Mouse (Mus musculus): ENCODE measurements at regions not wholly inside any gene's neighbourhood (a gene's known extent, or its start where the extent isn't known, plus 50 kb on each side); places are given as distances from the start of the nearest gene placed in this dataset.

DNA sequence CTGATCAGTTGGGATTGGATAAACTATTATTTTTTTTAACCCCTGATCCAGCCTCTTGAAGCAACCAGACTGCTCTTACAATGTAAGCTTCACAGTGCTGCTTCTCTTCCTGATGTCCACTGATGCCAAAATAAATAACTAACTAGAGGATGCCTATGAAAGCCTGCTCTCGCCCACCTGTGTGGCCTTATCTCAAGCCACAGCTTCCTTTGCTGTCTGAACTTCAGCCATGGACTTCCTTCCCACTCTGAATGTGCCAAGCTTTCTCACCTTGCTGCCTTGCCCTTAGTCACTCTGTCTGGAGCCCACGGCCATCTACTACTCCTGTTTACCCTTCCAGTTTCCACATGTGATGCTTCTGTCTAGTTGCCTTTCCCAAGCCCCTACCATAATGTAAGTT is 559.6 kb downstream of the Dhx35 start:
- DNase-seq (ENCODE audit: low read depth, low spot score), result no peak

DNA sequence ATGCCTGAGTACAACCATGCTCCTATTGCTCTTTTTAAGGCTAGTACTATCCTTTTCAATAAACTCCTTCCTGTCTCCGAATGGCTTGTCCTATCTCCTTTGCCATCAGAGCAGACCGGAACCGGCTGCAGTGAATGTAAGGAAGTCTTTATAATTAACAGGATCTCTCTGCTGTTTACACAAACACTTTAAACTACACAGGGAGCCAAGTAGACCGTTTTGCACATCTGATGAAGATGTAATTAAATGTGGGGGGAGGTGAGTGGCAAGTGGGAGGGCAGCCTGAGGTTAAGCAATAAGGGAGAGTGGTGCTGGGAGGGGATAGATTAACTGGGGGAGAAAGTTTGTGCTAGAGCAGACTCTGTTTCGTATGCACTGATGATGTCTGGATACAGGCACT is 561.9 kb downstream of the Dhx35 start:
- no peak for DNase-seq (ENCODE audit: low read depth, low spot score)

DNA sequence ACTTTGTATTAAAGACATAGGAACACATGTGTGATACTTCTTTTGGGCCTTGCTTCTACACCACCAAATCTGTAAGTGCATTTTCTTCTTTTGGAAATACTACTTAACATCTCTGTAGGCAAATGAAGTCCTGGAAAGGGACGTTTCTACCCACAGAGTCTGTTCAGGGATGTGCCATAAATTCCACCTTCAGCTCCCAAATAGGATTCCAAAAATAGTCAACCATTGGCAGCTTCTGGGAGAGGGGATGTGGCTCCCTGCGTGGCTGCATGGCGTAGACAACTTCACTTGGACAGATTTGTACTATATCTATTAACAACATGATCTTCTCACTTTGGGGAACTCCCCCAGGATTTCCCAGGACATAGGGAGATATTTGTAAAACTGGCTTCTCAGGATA is 566.8 kb downstream of the Dhx35 start:
- DNase-seq (ENCODE audit: low read depth, low spot score), result no peak

DNA sequence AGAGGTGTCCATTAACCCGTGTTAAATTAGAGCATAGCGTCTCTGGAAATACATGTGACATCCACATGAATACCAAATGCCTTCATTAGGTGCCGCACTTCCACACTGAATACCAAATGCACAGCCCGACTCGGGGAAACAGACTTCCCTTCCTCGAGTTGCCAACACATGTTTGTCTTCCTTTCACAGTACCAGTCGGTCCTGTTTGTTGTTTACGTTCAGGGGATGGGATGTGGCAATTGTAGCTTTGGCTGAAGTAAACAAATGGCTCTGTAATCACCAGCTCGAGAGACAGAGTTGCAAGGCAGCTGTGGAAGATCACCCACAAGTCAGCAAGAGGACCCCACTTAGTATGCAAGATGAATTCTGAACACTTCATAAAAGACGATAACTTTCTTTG is 598.3 kb downstream of the Dhx35 start:
- DNase-seq (ENCODE audit: low read depth, low spot score), result no peak

DNA sequence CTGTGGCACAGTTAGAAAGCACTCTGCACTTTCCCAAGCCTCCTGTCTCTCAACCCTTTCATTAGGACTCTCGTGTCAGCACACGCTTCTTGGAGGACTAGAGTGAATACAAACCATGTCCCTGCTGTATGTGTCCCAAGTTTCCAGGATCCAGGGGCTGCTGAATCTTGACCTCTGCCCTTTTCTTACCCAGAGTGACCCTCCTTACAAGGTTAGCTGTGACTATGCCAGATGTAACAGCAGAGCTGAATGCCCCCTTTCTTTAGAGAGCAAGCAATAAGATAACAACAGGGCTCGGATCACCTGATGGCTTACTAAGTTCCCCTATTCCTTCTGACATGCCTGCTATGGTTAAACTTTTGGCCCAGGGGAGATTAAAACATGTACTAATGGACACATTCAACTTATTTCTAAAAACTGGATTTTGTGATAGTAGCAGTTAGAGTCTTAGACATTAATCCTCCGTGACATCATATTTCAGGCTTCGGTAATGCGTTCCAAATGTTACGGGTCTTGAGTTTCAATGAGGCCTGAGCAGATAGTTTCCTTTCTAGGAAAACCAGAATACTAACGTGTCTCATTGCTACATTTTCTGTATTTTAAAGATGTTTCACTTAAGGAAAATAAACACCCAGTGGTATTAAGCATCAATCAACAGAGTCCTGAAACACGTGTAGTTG is 607.0 kb downstream of the Dhx35 start:
- DNase-seq (ENCODE audit: low read depth, low spot score), result no peak

DNA sequence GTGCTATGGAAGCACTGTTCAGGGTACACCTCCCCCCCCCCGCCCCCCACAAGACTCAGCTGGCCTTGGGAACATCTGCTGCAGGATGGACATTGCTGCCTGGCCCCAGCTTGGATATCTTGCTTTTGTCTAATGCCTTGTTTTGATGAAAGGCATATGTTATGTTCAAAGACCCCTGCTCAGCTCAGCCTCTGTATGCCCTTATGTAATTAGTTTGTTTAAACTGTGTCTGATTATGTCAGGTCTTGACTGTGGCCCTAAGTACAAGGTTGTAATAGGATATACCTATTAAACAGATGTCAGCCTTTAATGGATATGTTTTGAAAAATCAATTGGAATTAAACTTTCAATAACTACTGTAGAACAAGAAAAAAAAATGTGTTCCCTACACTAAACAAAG is 610.3 kb downstream of the Dhx35 start:
- DNase-seq (ENCODE audit: low read depth, low spot score), result no peak

DNA sequence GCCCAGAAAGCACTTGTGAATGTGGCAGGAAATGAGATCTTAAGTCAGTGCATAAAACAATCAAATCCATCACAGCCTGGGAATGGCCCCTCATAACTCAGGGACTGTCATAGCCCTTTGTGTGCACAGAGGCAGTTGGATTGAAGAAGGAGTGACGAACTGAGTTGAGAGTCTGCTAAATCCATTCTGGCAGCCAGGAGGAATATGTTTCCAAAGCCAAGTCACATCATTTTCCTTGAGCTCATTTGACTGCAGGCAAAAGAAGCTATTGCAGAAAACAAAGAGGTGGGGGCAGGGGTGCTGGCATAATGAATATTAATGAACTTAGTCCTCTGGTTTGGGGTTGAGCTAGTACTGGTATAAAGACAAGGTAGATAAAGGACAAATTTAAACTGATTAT is 620.0 kb downstream of the Dhx35 start:
- no peak for DNase-seq (ENCODE audit: low read depth, low spot score)

DNA sequence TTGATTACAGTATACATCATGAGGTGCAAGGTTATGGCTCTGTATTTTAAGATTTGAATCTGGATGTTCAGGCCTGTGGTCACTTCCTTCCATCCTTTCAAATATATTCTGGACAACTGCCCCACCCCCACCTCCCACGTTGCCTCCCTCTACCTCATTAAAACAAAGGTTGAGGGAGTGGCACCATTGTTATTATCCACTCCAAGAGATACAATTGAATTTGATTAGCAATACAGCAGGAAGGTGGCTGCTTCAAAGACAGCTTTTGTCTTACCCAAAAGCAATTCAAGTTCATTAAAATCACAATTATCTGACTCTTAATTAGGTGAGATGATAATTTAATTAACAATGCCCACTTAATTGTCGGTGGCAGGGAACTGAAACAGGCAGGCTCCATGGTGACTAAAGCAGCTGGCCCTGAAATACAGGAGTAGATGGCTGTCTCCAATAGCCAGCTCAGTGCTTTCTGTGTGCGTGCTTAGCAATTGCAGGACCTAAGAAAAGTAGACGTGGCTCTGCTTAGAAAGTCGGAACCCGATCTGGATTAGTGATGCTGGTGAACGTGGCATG is 623.8 kb downstream of the Dhx35 start:
- DNase-seq (ENCODE audit: low read depth, low spot score), result no peak

DNA sequence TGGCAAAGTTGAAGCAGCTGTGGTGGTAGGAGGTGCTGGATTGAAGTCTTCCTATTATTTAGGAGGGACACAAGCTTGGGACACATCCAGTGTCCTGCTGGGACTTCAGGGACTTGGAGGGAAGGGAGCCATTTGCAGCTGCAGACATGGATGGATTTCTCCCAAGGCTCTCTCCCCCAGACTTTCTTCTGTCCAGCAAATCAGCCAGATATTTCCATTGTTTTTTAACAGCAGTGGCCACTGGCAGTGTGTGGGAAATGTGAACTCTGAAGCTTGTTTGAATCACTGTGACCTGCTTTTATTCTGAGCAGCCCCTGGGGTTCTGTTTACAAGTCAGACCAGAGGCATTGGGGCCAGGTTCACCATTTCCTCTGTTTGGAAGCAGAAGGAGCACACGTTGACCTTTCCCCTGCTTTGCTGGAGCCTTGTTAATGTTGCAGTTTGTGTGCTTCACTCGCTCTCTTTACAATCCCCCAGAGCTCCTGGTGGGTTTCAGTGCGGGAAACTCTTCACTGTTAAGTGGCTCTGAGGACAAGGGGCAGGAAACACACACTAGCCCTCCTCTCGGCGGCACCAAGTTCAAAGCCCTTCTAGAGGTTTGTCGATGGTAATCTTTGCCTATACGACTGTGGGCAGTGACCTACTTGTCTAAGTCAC is 627.8 kb downstream of the Dhx35 start:
- DNase-seq (ENCODE audit: low read depth, low spot score), result no peak

DNA sequence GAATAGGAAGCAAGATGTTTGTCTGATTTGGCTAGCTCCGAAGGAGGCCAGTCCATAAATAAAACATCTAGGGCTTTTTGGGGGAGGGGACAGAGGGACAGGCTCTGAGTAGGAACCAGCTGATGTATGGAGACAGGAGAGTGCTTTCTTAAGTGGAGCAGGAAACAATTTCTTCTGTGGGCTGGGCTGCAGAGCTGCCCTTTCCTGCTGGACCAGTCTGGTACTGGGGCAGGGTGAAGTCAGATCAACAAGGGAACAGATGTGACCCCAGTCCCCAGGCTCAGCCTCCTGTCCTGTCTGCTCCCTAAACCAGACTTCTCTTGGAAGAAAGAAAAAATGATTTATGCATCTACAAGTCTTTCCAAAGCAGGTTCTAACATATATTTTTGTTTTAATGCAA is 633.6 kb downstream of the Dhx35 start:
- DNase-seq (ENCODE audit: low read depth, low spot score), result no peak

DNA sequence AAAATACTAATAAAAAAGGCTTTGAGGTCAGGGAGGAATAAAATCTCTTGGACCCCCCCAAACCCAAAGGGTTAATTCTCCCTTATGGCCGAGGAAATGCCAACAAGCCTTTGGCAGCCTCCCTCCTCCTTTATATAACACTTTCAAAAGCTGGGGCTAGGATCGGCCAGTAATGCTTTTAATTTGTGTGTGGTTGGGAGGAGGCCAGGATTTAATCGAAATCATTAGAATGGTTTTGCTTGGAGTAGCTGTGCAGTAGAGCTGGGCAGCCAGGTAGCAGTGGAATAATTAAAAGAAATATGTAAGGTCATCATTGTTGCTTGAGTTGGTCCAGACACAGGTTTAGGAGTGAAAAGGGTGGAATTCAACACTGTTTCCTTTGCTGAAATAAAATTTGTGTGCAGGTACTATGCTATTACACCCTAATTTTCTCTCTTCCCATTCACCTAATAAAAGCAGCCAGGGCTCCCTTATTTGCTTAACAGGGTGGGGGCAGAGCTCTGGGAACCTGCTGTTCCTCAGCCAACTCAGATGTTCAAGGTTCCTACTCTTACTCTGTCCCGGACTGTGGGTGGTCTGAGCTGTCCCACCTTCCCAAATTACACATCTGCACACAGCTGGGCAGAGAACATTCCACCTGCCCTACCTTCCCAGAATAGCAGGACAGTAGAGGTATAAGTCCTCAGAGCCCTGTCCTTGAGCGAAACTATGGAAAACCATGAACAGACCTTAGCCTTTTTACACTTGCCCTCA is 636.1 kb downstream of the Dhx35 start:
- DNase-seq (ENCODE audit: low read depth, low spot score), result no peak

DNA sequence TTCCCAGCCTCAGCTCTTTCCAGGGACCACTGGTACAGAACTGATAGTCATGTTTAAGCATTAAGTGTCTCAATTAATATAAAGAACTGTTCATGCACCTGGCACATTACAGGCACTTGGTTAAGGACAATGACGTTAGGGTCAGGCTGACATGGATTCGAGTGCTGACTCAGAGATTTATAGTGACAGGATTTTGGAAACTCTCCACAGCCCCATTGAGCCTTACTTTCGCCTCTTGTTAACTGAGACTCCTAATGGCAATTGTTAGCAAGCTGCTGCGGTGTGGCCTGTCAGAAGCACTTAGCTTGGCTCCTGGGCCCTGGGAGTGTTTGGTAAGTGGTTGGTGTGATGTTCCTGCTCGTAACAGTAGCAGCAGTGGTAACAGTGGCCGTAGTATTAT is 644.4 kb downstream of the Dhx35 start:
- DNase-seq (ENCODE audit: low read depth, low spot score), result no peak

DNA sequence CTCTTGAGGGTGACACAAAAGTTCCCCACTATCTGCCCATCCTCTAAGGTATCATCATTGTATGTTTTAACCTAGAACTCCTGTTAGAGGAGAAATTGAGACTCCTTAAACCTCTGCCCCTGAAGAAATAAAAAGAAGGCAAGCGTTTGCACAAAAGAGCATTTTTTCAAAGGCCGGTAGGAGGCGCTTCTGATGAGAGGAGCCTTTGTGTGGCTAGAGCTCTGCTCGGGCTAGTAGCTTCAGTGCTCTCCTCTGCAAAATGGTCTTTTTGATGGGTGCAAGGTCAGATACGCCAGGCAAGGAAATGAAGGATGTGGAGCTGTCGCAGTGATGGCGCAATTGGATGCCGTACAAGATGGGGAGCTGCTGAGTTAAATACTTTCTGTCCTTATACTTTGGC is 649.0 kb downstream of the Dhx35 start:
- no peak for DNase-seq (ENCODE audit: low read depth, low spot score)

DNA sequence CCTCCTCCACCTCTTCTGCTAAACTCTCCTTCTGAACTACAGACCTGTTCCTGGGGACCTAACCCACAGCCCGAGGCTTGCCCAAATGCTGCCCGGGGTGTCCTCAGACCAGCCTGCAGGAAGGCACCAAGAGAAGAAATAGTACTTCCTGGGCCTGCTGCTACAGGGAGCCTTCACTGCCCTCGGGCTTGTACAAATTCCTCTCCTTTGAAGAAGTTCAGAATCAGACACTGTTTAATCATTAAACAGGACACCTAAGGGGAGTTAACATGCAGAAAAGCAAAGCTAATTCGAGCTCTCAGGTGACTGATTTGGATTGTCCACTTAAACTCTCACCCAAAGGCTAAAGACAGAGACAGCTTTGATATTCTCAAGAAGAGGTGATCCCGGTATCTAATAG is 651.8 kb downstream of the Dhx35 start:
- no peak for DNase-seq (ENCODE audit: low read depth, low spot score)

DNA sequence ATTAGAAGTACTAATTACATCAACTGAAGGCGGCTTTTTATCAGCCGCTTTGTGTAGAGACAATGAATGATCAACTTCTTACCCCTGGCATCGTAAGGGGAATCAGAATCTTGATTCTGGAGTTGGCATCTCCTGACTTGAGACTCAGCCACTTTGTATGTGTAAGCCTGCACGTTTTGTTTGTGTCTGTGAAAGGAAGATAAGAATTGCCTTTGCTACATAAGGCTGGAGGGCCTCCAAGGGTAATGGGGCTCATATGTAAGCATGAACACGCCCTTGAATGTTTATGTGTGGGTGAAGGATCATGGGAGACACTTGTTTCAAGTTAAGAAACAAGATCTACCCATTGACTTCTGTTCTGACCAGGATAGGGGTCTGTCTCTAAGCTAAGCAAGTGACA is 652.3 kb downstream of the Dhx35 start:
- no peak for DNase-seq (ENCODE audit: low read depth, low spot score)

DNA sequence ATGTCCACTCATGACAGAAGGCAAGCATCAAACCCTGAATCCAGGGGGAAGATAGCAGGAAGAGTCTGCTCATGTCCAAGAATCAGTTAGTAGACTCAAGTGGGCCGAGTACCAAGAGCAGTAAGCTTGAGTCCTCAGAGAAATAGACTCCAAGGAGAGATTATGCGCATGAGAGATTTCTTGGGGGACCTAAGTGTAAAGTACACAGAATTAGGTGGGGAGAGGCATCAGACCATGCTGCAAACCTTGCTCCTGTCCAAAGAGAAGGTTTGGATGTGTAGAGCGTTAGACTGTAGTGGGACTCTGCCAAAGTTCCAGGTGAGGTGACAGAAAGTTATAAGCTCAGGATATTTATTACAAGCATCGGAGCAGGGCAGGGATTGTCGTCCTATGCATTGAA is 654.4 kb downstream of the Dhx35 start:
- no peak for DNase-seq (ENCODE audit: low read depth, low spot score)

DNA sequence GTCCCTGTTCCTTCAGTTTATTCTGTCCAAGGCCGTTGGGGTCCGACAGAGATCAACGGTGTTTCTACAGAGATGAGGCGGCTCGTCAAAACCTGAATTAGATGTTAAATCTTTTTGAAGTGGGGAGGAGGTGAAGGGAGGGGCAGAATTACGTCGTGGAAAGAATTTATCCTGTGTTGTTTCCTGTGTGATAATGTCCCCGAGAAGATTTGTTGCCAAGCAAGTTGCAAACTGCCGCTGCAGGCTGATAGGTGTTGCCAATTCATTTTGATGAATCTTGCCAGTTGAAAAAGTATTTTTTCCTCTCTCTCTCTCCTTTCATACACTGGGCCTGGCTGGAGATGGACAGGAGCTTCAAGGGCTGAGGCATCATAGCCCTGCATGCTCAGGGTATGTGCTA is 656.8 kb downstream of the Dhx35 start:
- no peak for DNase-seq (ENCODE audit: low read depth, low spot score)

DNA sequence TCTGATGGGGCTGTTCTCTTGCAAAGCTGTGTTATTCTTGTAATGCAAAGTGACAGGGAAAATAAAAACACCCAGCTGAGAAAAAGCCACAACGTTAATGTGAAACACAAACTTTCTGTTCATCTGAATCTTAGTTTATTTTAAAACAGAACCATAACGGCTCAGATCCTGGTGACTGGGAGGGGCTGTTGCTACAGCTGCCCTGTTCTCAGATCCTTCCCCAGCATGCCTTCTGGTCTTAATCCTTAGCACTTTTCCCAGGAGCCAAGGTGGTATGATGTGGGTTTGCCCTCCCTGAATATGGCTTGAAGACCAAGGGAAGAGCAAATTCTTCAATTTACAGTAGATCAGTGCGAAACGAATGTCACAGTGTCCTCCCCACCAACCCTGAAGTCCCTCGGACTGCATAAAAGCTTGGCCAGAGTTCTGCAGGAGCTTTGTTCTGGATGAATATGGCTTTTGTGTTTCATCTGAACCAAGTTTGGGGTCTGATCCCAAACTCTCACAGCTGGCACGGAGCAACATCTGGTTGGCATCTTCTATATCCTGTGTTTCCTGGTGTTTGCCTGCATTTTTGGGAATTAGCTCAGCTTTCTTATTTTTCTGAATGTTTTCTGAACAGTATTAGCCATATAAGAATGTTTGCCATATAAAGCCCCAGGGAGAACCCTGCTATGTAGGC is 686.9 kb downstream of the Dhx35 start:
- no peak for DNase-seq (ENCODE audit: low read depth, low spot score)

DNA sequence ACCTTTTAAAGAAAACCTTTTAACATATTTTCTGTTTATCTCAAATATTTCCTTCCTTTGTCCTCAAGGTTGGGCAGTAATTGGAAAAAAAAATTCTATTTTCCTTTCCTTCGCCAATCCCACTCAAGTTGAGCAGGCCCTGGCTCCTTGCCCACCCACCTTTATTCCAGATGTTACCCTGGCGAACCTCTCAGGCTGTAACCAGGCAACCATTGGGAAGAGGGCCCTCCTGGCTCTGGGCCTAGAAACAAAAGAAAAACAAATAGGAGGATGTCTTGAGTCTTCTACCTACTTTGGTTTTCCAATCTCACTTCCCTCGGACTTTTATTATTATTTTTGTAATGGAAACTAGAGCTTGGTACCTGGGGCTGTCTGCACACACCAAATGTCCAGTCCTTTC is 696.5 kb downstream of the Dhx35 start:
- DNase-seq (ENCODE audit: low read depth, low spot score), result no peak

DNA sequence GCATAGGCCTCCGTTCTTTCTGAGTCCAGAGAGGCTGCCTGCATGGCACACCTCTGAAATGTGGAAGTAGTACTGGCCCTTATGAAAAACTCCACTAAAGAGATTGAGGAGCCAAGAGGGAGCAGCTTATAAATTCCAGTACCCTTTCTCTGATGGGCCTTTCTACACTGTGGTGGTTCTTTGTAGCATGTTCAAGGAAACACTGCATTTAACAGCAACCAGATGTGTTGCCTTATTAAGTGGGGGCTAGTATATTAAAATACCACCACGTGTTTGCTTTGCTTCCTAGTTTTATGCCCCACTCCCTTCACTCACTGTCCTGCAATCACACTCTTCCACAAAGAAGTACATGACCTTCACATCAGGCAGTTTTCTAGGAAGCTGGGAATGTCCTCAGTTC is 704.1 kb downstream of the Dhx35 start:
- no peak for DNase-seq (ENCODE audit: low read depth, low spot score)

DNA sequence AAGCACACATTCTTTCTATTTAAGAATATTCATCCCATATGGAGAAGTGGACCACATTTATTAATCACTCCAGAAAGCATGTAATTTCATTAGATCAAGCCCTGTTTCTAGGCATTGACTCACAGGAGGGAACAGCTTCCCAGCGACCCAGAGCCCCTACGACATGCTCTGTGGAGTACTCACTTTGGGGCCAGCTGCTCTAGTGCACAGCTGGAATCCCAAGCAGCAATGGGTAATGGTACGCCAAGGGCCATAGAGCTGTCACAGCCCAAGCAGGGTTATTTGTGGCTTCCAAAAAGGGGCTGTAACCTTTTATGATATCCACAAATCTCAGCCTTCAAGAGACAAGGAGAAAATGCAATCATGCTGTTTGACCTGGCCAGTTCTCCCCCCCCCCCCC is 706.4 kb downstream of the Dhx35 start:
- DNase-seq (ENCODE audit: low read depth, low spot score), result no peak

DNA sequence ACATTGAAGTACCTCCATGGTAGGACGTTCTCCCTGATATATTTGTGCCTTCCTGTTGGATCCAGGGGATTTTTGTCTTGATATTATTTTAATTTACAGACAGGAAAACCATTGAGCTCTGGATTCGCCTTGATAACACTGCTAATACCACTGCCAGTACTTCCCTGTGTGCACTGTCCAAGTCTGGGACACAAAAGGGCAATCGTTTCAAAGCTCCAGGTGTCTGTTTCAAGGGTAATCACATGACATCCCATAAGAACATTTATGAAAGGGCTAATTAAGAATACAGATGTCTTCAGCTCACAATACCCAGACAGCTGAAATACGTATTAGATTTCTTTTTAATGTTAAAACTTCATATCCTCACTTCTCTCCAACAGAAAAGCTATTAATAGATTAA is 724.5 kb downstream of the Dhx35 start:
- DNase-seq (ENCODE audit: low read depth, low spot score), result no peak
